Mouse (Mus musculus) midbrain, embryonic 11.5 days (tissue): ENCODE results near the gene Crhr2. TPM values are rescaled to one million over a fixed set of nuclear protein-coding genes. Genes with fewer than 3 reads are reported as not detected.

Experiments
- ATAC-seq: fragments of 200-750 bp; cut with Nextera tagmentation; 2 replicates; pipeline ENCODE4 v1.8.0; 2017; ENCODE audit warnings: moderate TSS enrichment, moderate library complexity; ENCODE audit not compliant: low FRiP score
- DNase-seq: peaks from one replicate; pipeline ENCODE4 v3.0.0; 2015; ENCODE audit warnings: low spot score; ENCODE audit errors: missing footprints
- H3K27ac ChIP-seq: fragments of 300-500 bp; sonication (generic); 2 replicates; pipeline ENCODE4 v1.5.1; 2014; ENCODE audit warnings: low read depth, low read length
- H3K27me3 ChIP-seq: fragments of 300-500 bp; sonication (generic); 2 replicates; pipeline ENCODE4 v1.6.1; 2014; ENCODE audit warnings: mild to moderate bottlenecking, low read length, moderate library complexity, mixed read lengths; ENCODE audit not compliant: control insufficient read depth, insufficient read depth
- H3K36me3 ChIP-seq: fragments of 300-500 bp; sonication (generic); 2 replicates; pipeline ENCODE4 v1.6.1; 2014; ENCODE audit warnings: mild to moderate bottlenecking, low read length, moderate library complexity, mixed read lengths; ENCODE audit not compliant: control insufficient read depth, insufficient read depth
- H3K4me1 ChIP-seq: fragments of 300-500 bp; sonication (generic); 2 replicates; pipeline ENCODE4 v1.6.1; 2014; ENCODE audit warnings: low read length; ENCODE audit not compliant: control insufficient read depth, insufficient read depth
- H3K4me2 ChIP-seq: fragments of 300-500 bp; sonication (generic); 2 replicates; pipeline ENCODE4 v1.6.1; 2014; ENCODE audit warnings: mild to moderate bottlenecking, moderate library complexity
- H3K4me3 ChIP-seq: fragments of 300-500 bp; sonication (generic); 2 replicates; pipeline ENCODE4 v1.5.1; 2014; ENCODE audit warnings: low read depth, low read length
- H3K9ac ChIP-seq: fragments of 300-500 bp; sonication (generic); 2 replicates; pipeline ENCODE4 v1.6.1; 2014; ENCODE audit warnings: low read length
- H3K9me3 ChIP-seq: fragments of 300-500 bp; sonication (generic); 2 replicates; pipeline ENCODE4 v1.6.1; 2016; ENCODE audit warnings: low read length; ENCODE audit not compliant: control insufficient read depth
- WGBS: fragments of 180-500 bp; shearing (Covaris S2); extraction: QIAGEN DNeasy Blood & Tissue Kit; methylation state at CpG from one replicate; pipeline ENCODE4 v1.1.7; 2014; 5-methylcytosine and 5-hydroxymethylcytosine counted together
- polyA plus RNA-seq: library from polyadenylated mRNA; unstranded; fragments of >200 nt; fragmentation: Nextera tagmentation; extraction: Ambion mirVana; gene quantifications from 2 replicates; pipeline ENCODE4 v1.2.1, GENCODE M21; 2014

Gene Crhr2
- polyA plus RNA-seq, 1 experiment from 2014 or later: 0.22 TPM

DNA sequence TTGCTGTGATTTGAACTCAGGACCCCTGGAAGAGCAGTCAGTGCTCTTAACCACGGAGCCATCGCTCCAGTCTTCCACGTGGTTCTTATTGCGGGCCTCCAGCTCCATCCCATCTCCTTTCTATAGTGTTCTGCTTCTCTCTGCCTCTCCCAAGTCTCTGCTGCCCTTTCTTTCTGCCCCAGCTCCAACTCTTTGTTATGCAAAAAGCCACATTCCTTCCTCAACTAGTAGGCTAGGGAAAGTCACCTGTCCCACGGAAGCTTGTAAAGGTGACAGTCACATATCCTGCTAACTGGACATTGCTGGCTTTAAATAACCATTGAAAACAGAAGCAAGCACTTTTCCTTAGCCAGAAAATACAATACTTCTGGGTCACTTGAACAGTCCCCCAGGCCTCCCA lies 37.0 kb upstream of the Crhr2 start:
- H3K4me1 ChIP-seq: peaks cover 10% of the 10 kb centered on the region
- no peak overlapping the region for H3K27ac ChIP-seq
- H3K9ac ChIP-seq: no peak overlapping the region
- no peaks in the 10 kb centered on the region for H3K9me3 ChIP-seq
- no peak overlapping the region for H3K4me2 ChIP-seq
- H3K27me3 ChIP-seq: no peaks in the 10 kb centered on the region
- H3K4me3 ChIP-seq: no peak overlapping the region
- 65% methylated on average over 5 of the region's 5 CpGs for WGBS
- H3K36me3 ChIP-seq: no peaks in the 10 kb centered on the region
- no peak for ATAC-seq
- DNase-seq: no peak

DNA sequence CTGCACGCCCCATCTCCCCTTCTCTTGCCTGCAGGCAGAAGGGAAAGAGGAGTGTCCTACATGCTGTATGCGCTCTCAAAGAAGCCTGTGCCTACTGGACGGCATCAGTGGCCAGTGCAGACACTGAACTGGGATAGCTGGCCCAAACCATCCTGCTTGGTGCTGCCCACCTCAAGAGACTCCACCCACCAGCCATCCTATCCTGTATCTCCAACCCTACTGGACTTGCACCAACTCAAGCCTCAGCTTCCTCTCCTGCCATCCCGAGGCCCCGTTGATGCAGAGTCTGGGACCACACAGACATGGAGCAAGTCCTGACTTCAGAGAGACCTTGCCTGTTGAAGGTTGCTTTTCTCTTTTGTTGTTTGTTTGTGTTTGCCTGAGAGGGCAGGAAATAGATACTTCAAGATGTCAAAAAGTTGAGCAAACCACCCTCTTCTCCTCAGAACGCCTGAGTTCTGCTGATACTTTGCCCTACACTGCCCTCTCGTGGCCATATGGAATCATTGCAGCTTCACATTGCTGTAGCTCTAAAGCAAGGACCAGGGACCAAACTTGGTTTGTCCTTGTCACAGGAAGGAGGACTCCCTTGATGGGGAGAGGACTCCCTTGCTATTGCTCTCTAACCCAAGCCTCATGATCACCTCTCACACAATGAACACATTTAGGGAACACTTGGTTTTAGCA lies 34.1 kb upstream of the Crhr2 start:
- WGBS: 58% methylated on average over 7 of the region's 7 CpGs
- DNase-seq: peak; percentile 93
- H3K27ac ChIP-seq: no peak overlapping the region
- no peaks in the 10 kb centered on the region for H3K36me3 ChIP-seq
- no peak overlapping the region for H3K4me3 ChIP-seq
- H3K4me1 ChIP-seq: no peaks in the 10 kb centered on the region
- H3K4me2 ChIP-seq: no peak overlapping the region
- H3K27me3 ChIP-seq: no peaks in the 10 kb centered on the region
- no peaks in the 10 kb centered on the region for H3K9me3 ChIP-seq
- no peak overlapping the region for H3K9ac ChIP-seq
- peak; percentile 54 for ATAC-seq

DNA sequence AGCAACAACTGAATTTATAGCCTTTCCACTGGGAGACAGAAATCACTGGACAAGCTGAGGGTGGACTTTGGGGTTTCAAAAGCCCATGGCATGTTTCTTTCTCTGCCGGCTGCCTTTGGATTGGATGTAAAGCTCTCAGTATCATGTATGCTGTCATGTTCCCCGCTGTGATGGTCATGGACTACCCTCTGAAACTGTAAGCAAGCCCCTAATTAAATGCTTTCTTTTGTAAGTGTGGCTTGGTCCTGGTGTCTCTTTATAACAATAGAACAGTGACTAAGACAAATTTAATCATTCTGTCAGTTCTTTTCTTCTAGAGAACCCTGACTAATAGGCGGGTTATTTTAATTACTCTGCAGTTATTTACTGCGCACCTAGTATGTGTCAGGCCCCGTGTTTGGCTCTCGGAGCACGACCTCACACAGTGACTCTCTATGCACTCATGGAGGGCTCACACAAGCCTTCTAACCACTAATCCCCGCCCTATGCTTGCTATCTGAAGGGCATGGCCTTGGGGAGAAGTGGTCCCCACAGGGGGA lies 30.3 kb upstream of the Crhr2 start:
- no peak overlapping the region for H3K4me3 ChIP-seq
- WGBS: 81% methylated on average over 8 of the region's 8 CpGs

DNA sequence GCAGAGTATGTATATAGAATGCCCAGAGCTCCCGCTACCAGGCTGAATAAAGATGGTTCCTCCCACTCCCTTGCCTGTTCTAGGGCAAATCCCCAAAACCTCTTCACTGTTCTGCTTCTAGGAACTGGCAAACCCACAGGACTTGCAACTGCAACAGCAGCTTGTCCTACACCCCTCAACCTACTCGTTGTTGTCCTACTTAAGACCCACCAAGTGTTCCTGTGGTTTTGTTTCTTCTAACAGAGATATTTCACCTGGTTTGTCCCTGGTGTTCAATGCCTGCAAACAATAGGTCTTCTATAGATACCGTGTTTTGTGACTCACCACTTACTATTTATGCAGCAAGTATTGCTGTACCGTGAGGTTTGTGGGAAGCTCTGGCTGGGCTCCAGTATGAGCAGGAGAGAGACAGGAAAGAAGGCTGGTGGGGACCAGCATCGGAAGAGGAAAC lies 28.5 kb upstream of the Crhr2 start:
- Histone ChIP-seq H3K4me1 (no peaks in the 10 kb centered on the region), H3K9ac (no peak overlapping the region), H3K4me2 (no peak overlapping the region), H3K27me3 (no peaks in the 10 kb centered on the region), H3K4me3 (no peak overlapping the region), H3K27ac (no peak overlapping the region), H3K36me3 (no peaks in the 10 kb centered on the region), H3K9me3 (no peaks in the 10 kb centered on the region)
- DNase-seq (no peak), ATAC-seq (no peak)
- WGBS: 87% methylated on average over 5 of the region's 5 CpGs

More for the DNA sequence above, 30.3 kb upstream of the Crhr2 start:
- Histone ChIP-seq H3K9ac (no peak overlapping the region), H3K36me3 (no peaks in the 10 kb centered on the region), H3K4me1 (no peaks in the 10 kb centered on the region), H3K9me3 (no peaks in the 10 kb centered on the region), H3K4me2 (no peak overlapping the region), H3K27me3 (no peaks in the 10 kb centered on the region), H3K27ac (no peak overlapping the region)
- DNase-seq (no peak), ATAC-seq (no peak)

DNA sequence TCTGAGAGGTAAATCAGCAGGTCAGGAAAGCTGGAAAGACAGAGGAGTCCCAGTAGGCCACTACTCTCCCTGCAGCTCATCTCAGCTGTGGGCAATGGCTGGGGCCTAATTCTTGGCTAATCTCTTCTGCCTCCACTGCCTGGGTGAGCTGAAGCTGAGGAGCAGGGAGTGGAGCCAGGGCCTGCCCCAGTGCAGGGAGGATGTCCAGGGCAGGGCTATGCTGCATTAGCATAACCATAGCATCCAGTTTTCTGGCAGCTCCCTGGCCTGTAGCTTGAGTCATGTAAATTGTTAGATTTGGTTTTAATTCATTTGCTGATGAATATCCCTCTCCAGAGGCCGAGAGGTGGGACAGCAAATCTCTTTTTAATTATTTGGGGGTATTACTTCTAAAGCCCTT lies 26.4 kb upstream of the Crhr2 start:
- no peak for ATAC-seq
- no peak overlapping the region for H3K4me2 ChIP-seq
- H3K27me3 ChIP-seq: no peaks in the 10 kb centered on the region
- no peak for DNase-seq
- no peaks in the 10 kb centered on the region for H3K36me3 ChIP-seq
- H3K9ac ChIP-seq: no peak overlapping the region
- no peak overlapping the region for H3K4me3 ChIP-seq
- no peaks in the 10 kb centered on the region for H3K4me1 ChIP-seq
- no peak overlapping the region for H3K27ac ChIP-seq
- no peaks in the 10 kb centered on the region for H3K9me3 ChIP-seq
- 45% methylated on average over 1 of the region's 1 CpGs for WGBS

DNA sequence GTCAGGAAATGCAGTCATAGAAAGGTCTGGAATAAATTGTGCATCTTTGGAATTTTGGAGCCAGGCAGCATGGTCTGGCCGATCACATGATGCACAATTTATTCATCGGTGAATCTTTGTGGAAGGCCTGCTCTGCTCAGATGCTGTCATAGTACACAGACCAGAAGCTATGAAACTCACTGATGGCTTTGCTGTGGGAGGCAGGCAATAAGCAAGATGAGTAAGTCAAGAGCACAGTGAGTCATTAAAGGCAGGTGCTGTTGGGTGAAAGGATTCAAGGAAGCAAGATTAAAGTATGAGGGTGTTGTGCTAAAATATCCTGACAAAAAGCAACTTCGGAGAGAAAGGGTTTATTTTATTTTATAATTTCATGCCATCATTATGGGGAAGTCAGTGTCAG lies 19.4 kb upstream of the Crhr2 start:
- H3K36me3 ChIP-seq: no peaks in the 10 kb centered on the region
- WGBS: 97% methylated on average over 3 of the region's 3 CpGs
- no peaks in the 10 kb centered on the region for H3K27me3 ChIP-seq
- H3K4me3 ChIP-seq: no peak overlapping the region
- H3K4me1 ChIP-seq: no peaks in the 10 kb centered on the region
- H3K9me3 ChIP-seq: no peaks in the 10 kb centered on the region
- H3K27ac ChIP-seq: no peak overlapping the region
- no peak overlapping the region for H3K9ac ChIP-seq
- ATAC-seq (no peak), DNase-seq (no peak)
- no peak overlapping the region for H3K4me2 ChIP-seq

DNA sequence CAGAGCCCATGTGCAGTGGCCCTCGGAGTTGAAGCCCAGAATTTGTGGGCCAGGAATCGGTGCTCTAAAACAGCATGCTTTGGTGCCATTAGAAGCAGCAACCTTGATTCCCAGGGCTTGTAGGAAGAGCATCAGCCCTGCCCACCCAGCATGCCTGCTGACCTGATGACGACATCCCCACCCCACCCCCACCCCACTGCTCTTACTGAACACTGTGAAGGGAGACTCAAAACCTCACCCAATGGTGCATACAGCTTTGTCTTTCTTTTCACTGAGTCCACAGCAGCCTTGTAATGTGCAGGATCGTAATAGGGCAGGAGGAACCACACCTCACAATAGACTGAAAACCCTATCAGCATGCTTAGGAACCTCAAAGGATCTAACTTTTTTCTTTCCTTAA lies 13.3 kb upstream of the Crhr2 start:
- no peak overlapping the region for H3K27ac ChIP-seq
- WGBS: 37% methylated on average over 4 of the region's 4 CpGs
- ATAC-seq: no peak

DNA sequence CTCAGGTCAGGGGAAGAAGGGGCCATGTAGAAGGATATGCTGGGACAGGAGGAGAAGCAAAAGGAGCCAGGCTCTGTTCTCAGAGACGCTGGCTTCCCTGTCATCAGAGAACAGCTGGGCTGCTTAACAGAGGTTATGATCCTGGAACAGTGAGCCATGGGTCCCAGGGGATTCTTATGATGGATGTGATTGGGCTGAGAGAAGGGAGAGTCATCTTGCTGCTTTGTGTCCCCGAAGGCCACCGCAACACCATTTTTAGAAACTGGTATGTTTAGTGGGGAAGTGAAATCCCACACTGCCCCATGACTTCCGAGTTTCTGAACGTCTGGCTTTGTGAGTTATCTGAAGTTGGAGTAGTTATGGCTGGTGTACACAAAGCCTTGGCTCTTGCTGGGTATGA lies 12.5 kb upstream of the Crhr2 start:
- Histone ChIP-seq H3K4me2 (no peak overlapping the region), H3K27me3 (no peaks in the 10 kb centered on the region), H3K4me1 (no peaks in the 10 kb centered on the region; the same call in 1 of the 2 replicates), H3K9ac (no peak overlapping the region), H3K9me3 (no peaks in the 10 kb centered on the region), H3K4me3 (no peak overlapping the region), H3K36me3 (no peaks in the 10 kb centered on the region), H3K27ac (no peak overlapping the region)
- no peak for ATAC-seq
- DNase-seq: no peak
- WGBS: 88% methylated on average over 5 of the region's 5 CpGs

More for the DNA sequence above, 13.3 kb upstream of the Crhr2 start:
- H3K27me3 ChIP-seq: no peaks in the 10 kb centered on the region
- H3K9ac ChIP-seq: no peak overlapping the region
- no peak overlapping the region for H3K4me3 ChIP-seq
- H3K4me2 ChIP-seq: no peak overlapping the region
- H3K4me1 ChIP-seq: no peaks in the 10 kb centered on the region; the same call in 1 of the 2 replicates
- H3K9me3 ChIP-seq: no peaks in the 10 kb centered on the region
- no peaks in the 10 kb centered on the region for H3K36me3 ChIP-seq
- peak; percentile 85 for DNase-seq

DNA sequence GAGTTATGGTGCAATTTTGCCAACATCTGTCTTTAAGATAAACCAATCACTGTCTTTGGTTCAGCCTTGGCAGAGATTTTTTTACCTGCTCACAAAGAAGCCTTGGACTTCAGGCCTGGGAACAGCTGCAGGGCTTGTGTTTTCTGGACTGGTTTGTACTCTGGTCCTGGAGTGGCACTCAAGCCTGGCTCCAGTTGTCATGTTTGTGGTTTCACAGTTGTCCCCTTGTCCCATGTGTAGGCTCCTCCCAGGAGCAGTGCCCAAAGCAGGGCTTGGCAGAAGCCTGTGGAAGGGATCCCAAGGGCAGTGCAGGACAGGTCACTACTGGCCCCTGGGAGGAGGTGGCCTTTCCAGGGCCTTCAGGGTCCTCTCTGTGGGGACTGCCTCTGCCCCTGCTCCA lies 5.5 kb upstream of the Crhr2 start:
- no peak overlapping the region for H3K9ac ChIP-seq
- H3K36me3 ChIP-seq: no peaks in the 10 kb centered on the region
- H3K4me2 ChIP-seq: no peak overlapping the region
- DNase-seq (no peak), ATAC-seq (no peak)
- no peaks in the 10 kb centered on the region for H3K27me3 ChIP-seq
- H3K4me3 ChIP-seq: no peak overlapping the region
- H3K27ac ChIP-seq: no peak overlapping the region
- no peaks in the 10 kb centered on the region for H3K9me3 ChIP-seq
- no peaks in the 10 kb centered on the region for H3K4me1 ChIP-seq
